Mouse (Mus musculus) erythroblast, embryonic 14.5 days (primary cell): Measurements from ENCODE around the gene Ahnak2. TPM values are rescaled to one million over a fixed set of nuclear protein-coding genes. Genes with fewer than 3 reads are reported as not detected.
"Not testable (repeated sequence)": the region's sequence is repeated elsewhere in the genome, so short reads cannot be mapped to it uniquely, and the experiment has no call there.

Experiments
- H3K27me3 ChIP-seq: 2 replicates; pipeline ENCODE4 v1.6.1; 2012; ENCODE audit warnings: inconsistent platforms; ENCODE audit not compliant: control insufficient read depth
- H3K36me3 ChIP-seq: 2 replicates; pipeline ENCODE4 v1.6.1; 2012; ENCODE audit warnings: mild to moderate bottlenecking, inconsistent platforms; ENCODE audit not compliant: control insufficient read depth
- H3K4me1 ChIP-seq: 2 replicates; pipeline ENCODE4 v1.6.1; 2012; ENCODE audit warnings: inconsistent platforms; ENCODE audit not compliant: control insufficient read depth
- H3K4me3 ChIP-seq: replicated peaks from 2 replicates; pipeline ENCODE3; 2012; ENCODE audit warnings: moderate library complexity, mild to moderate bottlenecking, inconsistent platforms
- H3K9me3 ChIP-seq: 2 replicates; pipeline ENCODE4 v1.6.1; 2012; ENCODE audit warnings: low read length, inconsistent platforms, mixed read lengths; ENCODE audit not compliant: control insufficient read depth
- GATA1 ChIP-seq: IDR thresholded peaks from 2 replicates; pipeline ENCODE4 v1.6.1; 2012; ENCODE audit warnings: low read length, inconsistent platforms, mixed read lengths
- TAL1 ChIP-seq: IDR thresholded peaks from 3 replicates; pipeline ENCODE4 v1.6.1; 2012; ENCODE audit warnings: low read length, inconsistent platforms, mixed read lengths
- polyA plus RNA-seq: library from polyadenylated mRNA; stranded (reverse); fragments of >175 nt; gene quantifications from 2 replicates; pipeline ENCODE4 v1.2.3, GENCODE M21; 2012

Gene Ahnak2
- polyA plus RNA-seq: 0.01 and 0.05 TPM in 2 replicates

- peaks cover 3% of the 10 kb centered on the region for H3K4me1 ChIP-seq
- TF ChIP-seq GATA1 (no peak), TAL1 (no peak)
- H3K4me3 ChIP-seq: no peak within 1 kb of the TSS
- no peaks in the 10 kb centered on the region for H3K9me3 ChIP-seq
- H3K36me3 ChIP-seq: no peaks in the 10 kb centered on the region
- peaks cover 73% of the 10 kb centered on the region for H3K27me3 ChIP-seq
Observed at GRCm38 (mm10) chr12:112801864-112802846, at the start of gene Ahnak2. Gene Ahnak2 (minus strand): TSS chr12:112802657.

- Histone ChIP-seq H3K36me3 (no peaks in the 10 kb centered on the region), H3K4me1 (peaks cover 4% of the 10 kb centered on the region; the same call in 1 of the 2 replicates), H3K27me3 (no peaks in the 10 kb centered on the region), H3K9me3 (no peaks in the 10 kb centered on the region), H3K4me3 (no peak overlapping the region)
- no peak for TF ChIP-seq TAL1
- TF ChIP-seq GATA1: no peak
Observed at GRCm38 (mm10) chr12:112851116-112851515, 48.7 kb upstream of the Ahnak2 start.

GRCm38 (mm10) chr12:112850344-112850743 lies 47.9 kb upstream of the Ahnak2 start:
- TF ChIP-seq TAL1 (no peak), GATA1 (no peak)
- Histone ChIP-seq H3K36me3 (no peaks in the 10 kb centered on the region), H3K9me3 (no peaks in the 10 kb centered on the region), H3K4me1 (peaks cover 4% of the 10 kb centered on the region; the same call in 1 of the 2 replicates), H3K27me3 (no peaks in the 10 kb centered on the region), H3K4me3 (no peak overlapping the region)

- H3K27me3 ChIP-seq: no peaks in the 10 kb centered on the region
- H3K9me3 ChIP-seq: no peaks in the 10 kb centered on the region
- no peaks in the 10 kb centered on the region for H3K36me3 ChIP-seq
- peaks cover 4% of the 10 kb centered on the region; the same call in 1 of the 2 replicates for H3K4me1 ChIP-seq
- H3K4me3 ChIP-seq: no peak overlapping the region
- TF ChIP-seq GATA1 (no peak), TAL1 (no peak)
Observed at GRCm38 (mm10) chr12:112849235-112850022, 47.0 kb upstream of the Ahnak2 start.

- peaks cover 2% of the 10 kb centered on the region; the same call in 1 of the 2 replicates for H3K4me1 ChIP-seq
- TF ChIP-seq TAL1 (no peak), GATA1 (no peak)
- no peaks in the 10 kb centered on the region for H3K27me3 ChIP-seq
- H3K4me3 ChIP-seq: no peak overlapping the region
- H3K36me3 ChIP-seq: no peaks in the 10 kb centered on the region
- no peaks in the 10 kb centered on the region for H3K9me3 ChIP-seq
Observed at GRCm38 (mm10) chr12:112847880-112848279, 45.4 kb upstream of the Ahnak2 start.

- TF ChIP-seq GATA1 (no peak), TAL1 (no peak)
- no peak overlapping the region for H3K4me3 ChIP-seq
- H3K36me3 ChIP-seq: no peaks in the 10 kb centered on the region
- H3K9me3 ChIP-seq: peaks cover 4% of the 10 kb centered on the region
- H3K4me1 ChIP-seq: no peaks in the 10 kb centered on the region
- H3K27me3 ChIP-seq: no peaks in the 10 kb centered on the region
Observed at GRCm38 (mm10) chr12:112843803-112844202, 41.3 kb upstream of the Ahnak2 start.

- not testable (repeated sequence) for H3K36me3 ChIP-seq, H3K4me1 ChIP-seq, H3K27me3 ChIP-seq, H3K4me3 ChIP-seq, H3K9me3 ChIP-seq
Observed at GRCm38 (mm10) chr12:112842128-112842527, 39.7 kb upstream of the Ahnak2 start.

GRCm38 (mm10) chr12:112841338-112841892 lies 39.0 kb upstream of the Ahnak2 start:
- not testable (repeated sequence) for H3K27me3 ChIP-seq, H3K9me3 ChIP-seq, H3K4me1 ChIP-seq, H3K4me3 ChIP-seq, H3K36me3 ChIP-seq
